Mouse (Mus musculus): ENCODE results near the gene March1. TPM values are rescaled to one million over a fixed set of nuclear protein-coding genes. Genes with fewer than 3 reads are reported as not detected.
A peak's percentile ranks its signal among the peaks of the same experiment; 100 is the strongest.

The March1 gene
- polyA plus RNA-seq, 1 experiment from 2014 or later: 0.62 TPM

- no peaks in the 10 kb centered on the region for H3K4me1 ChIP-seq (ENCODE audit: control insufficient read depth, insufficient read depth, low read length)
- no peaks in the 10 kb centered on the region for H3K36me3 ChIP-seq (ENCODE audit: control insufficient read depth, insufficient read depth, low read length)
- no peak for ATAC-seq (ENCODE audit: insufficient number of reproducible peaks, insufficient read depth, low FRiP score, low read depth)
- H3K9ac ChIP-seq (replicated peaks; ENCODE audit: low read depth, low read length): no peak overlapping the region
- H3K27me3 ChIP-seq (ENCODE audit: control insufficient read depth, insufficient read depth, low read length): no peaks in the 10 kb centered on the region
- H3K27ac ChIP-seq (ENCODE audit: low read length): no peak overlapping the region
- H3K9me3 ChIP-seq (ENCODE audit: control insufficient read depth, low read depth, low read length): no peaks in the 10 kb centered on the region
- H3K4me2 ChIP-seq (replicated peaks; ENCODE audit: low read depth, low read length): no peak overlapping the region
- WGBS: 80% methylated on average over 5 of the region's 5 CpGs
- H3K4me3 ChIP-seq (ENCODE audit: low read depth, low read length): no peak overlapping the region
Observed at GRCm38 (mm10) chr8:66362882-66363801, 745.4 kb downstream of the March1 start.

- 62% methylated on average over 4 of the region's 4 CpGs for WGBS
- Histone ChIP-seq H3K27me3 (ENCODE audit: control insufficient read depth, insufficient read depth, low read length) (no peaks in the 10 kb centered on the region), H3K9me3 (ENCODE audit: control insufficient read depth, low read depth, low read length) (no peaks in the 10 kb centered on the region), H3K36me3 (ENCODE audit: control insufficient read depth, insufficient read depth, low read length) (no peaks in the 10 kb centered on the region), H3K9ac (replicated peaks; ENCODE audit: low read depth, low read length) (no peak overlapping the region), H3K4me1 (ENCODE audit: control insufficient read depth, insufficient read depth, low read length) (no peaks in the 10 kb centered on the region), H3K4me3 (ENCODE audit: low read depth, low read length) (no peak overlapping the region), H3K27ac (ENCODE audit: low read length) (no peak overlapping the region), H3K4me2 (replicated peaks; ENCODE audit: low read depth, low read length) (no peak overlapping the region)
- ATAC-seq (ENCODE audit: insufficient number of reproducible peaks, insufficient read depth, low FRiP score, low read depth): peak; percentile 56; the same call in 1 of the 2 replicates
Observed at GRCm38 (mm10) chr8:66383694-66384373, 766.1 kb downstream of the March1 start.

GRCm38 (mm10) chr8:66386008-66386407 lies 768.3 kb downstream of the March1 start:
- Histone ChIP-seq H3K4me2 (replicated peaks; ENCODE audit: low read depth, low read length) (no peak overlapping the region), H3K27me3 (ENCODE audit: control insufficient read depth, insufficient read depth, low read length) (no peaks in the 10 kb centered on the region), H3K4me1 (ENCODE audit: control insufficient read depth, insufficient read depth, low read length) (no peaks in the 10 kb centered on the region), H3K4me3 (ENCODE audit: low read depth, low read length) (no peak overlapping the region), H3K27ac (ENCODE audit: low read length) (no peak overlapping the region), H3K9ac (replicated peaks; ENCODE audit: low read depth, low read length) (no peak overlapping the region), H3K9me3 (ENCODE audit: control insufficient read depth, low read depth, low read length) (no peaks in the 10 kb centered on the region), H3K36me3 (ENCODE audit: control insufficient read depth, insufficient read depth, low read length) (no peaks in the 10 kb centered on the region)
- ATAC-seq (ENCODE audit: insufficient number of reproducible peaks, insufficient read depth, low FRiP score, low read depth): no peak

- WGBS: 79% methylated on average over 2 of the region's 2 CpGs
Observed at GRCm38 (mm10) chr8:66388693-66389092, 771.0 kb downstream of the March1 start.

GRCm38 (mm10) chr8:66391554-66391953 lies 773.9 kb downstream of the March1 start:
- Histone ChIP-seq H3K36me3 (ENCODE audit: control insufficient read depth, insufficient read depth, low read length) (no peaks in the 10 kb centered on the region), H3K27me3 (ENCODE audit: control insufficient read depth, insufficient read depth, low read length) (no peaks in the 10 kb centered on the region), H3K4me3 (ENCODE audit: low read depth, low read length) (no peak overlapping the region), H3K9ac (replicated peaks; ENCODE audit: low read depth, low read length) (no peak overlapping the region), H3K4me2 (replicated peaks; ENCODE audit: low read depth, low read length) (no peak overlapping the region), H3K9me3 (ENCODE audit: control insufficient read depth, low read depth, low read length) (no peaks in the 10 kb centered on the region), H3K4me1 (ENCODE audit: control insufficient read depth, insufficient read depth, low read length) (no peaks in the 10 kb centered on the region), H3K27ac (ENCODE audit: low read length) (no peak overlapping the region)
- 83% methylated on average over 5 of the region's 5 CpGs for WGBS
- no peak for ATAC-seq (ENCODE audit: insufficient number of reproducible peaks, insufficient read depth, low FRiP score, low read depth)

More at GRCm38 (mm10) chr8:66388693-66389092, 771.0 kb downstream of the March1 start:
- no peak for ATAC-seq (ENCODE audit: insufficient number of reproducible peaks, insufficient read depth, low FRiP score, low read depth)
- Histone ChIP-seq H3K4me3 (ENCODE audit: low read depth, low read length) (no peak overlapping the region), H3K4me2 (replicated peaks; ENCODE audit: low read depth, low read length) (no peak overlapping the region), H3K9ac (replicated peaks; ENCODE audit: low read depth, low read length) (no peak overlapping the region), H3K4me1 (ENCODE audit: control insufficient read depth, insufficient read depth, low read length) (no peaks in the 10 kb centered on the region), H3K36me3 (ENCODE audit: control insufficient read depth, insufficient read depth, low read length) (no peaks in the 10 kb centered on the region), H3K9me3 (ENCODE audit: control insufficient read depth, low read depth, low read length) (no peaks in the 10 kb centered on the region), H3K27me3 (ENCODE audit: control insufficient read depth, insufficient read depth, low read length) (no peaks in the 10 kb centered on the region), H3K27ac (ENCODE audit: low read length) (no peak overlapping the region)

- no peaks in the 10 kb centered on the region for H3K4me1 ChIP-seq (ENCODE audit: control insufficient read depth, insufficient read depth, low read length)
- no peaks in the 10 kb centered on the region for H3K36me3 ChIP-seq (ENCODE audit: control insufficient read depth, insufficient read depth, low read length)
- H3K9me3 ChIP-seq (ENCODE audit: control insufficient read depth, low read depth, low read length): no peaks in the 10 kb centered on the region
- no peak overlapping the region for H3K4me2 ChIP-seq (replicated peaks; ENCODE audit: low read depth, low read length)
- H3K4me3 ChIP-seq (ENCODE audit: low read depth, low read length): no peak overlapping the region
- no peak overlapping the region for H3K9ac ChIP-seq (replicated peaks; ENCODE audit: low read depth, low read length)
- no peak overlapping the region for H3K27ac ChIP-seq (ENCODE audit: low read length)
- ATAC-seq (ENCODE audit: insufficient number of reproducible peaks, insufficient read depth, low FRiP score, low read depth): no peak
- H3K27me3 ChIP-seq (ENCODE audit: control insufficient read depth, insufficient read depth, low read length): no peaks in the 10 kb centered on the region
Observed at GRCm38 (mm10) chr8:66392900-66393299, 775.2 kb downstream of the March1 start.

- H3K4me3 ChIP-seq (ENCODE audit: low read depth, low read length): no peak overlapping the region
- no peaks in the 10 kb centered on the region for H3K4me1 ChIP-seq (ENCODE audit: control insufficient read depth, insufficient read depth, low read length)
- WGBS: 73% methylated on average over 3 of the region's 3 CpGs
- H3K4me2 ChIP-seq (replicated peaks; ENCODE audit: low read depth, low read length): no peak overlapping the region
- no peaks in the 10 kb centered on the region for H3K27me3 ChIP-seq (ENCODE audit: control insufficient read depth, insufficient read depth, low read length)
- no peak overlapping the region for H3K9ac ChIP-seq (replicated peaks; ENCODE audit: low read depth, low read length)
- ATAC-seq (ENCODE audit: insufficient number of reproducible peaks, insufficient read depth, low FRiP score, low read depth): no peak
- H3K27ac ChIP-seq (ENCODE audit: low read length): no peak overlapping the region
- no peaks in the 10 kb centered on the region for H3K9me3 ChIP-seq (ENCODE audit: control insufficient read depth, low read depth, low read length)
- H3K36me3 ChIP-seq (ENCODE audit: control insufficient read depth, insufficient read depth, low read length): no peaks in the 10 kb centered on the region
Observed at GRCm38 (mm10) chr8:66394148-66394547, 776.4 kb downstream of the March1 start.

GRCm38 (mm10) chr8:66397811-66398210 lies 780.1 kb downstream of the March1 start:
- ATAC-seq (ENCODE audit: insufficient number of reproducible peaks, insufficient read depth, low FRiP score, low read depth): no peak
- Histone ChIP-seq H3K27me3 (ENCODE audit: control insufficient read depth, insufficient read depth, low read length) (no peaks in the 10 kb centered on the region), H3K9me3 (ENCODE audit: control insufficient read depth, low read depth, low read length) (no peaks in the 10 kb centered on the region), H3K4me3 (ENCODE audit: low read depth, low read length) (no peak overlapping the region), H3K36me3 (ENCODE audit: control insufficient read depth, insufficient read depth, low read length) (no peaks in the 10 kb centered on the region), H3K4me2 (replicated peaks; ENCODE audit: low read depth, low read length) (no peak overlapping the region), H3K4me1 (ENCODE audit: control insufficient read depth, insufficient read depth, low read length) (no peaks in the 10 kb centered on the region), H3K27ac (ENCODE audit: low read length) (no peak overlapping the region), H3K9ac (replicated peaks; ENCODE audit: low read depth, low read length) (no peak overlapping the region)
